Mouse (Mus musculus): ENCODE data around the gene Prelid3b. TPM values are rescaled to one million over a fixed set of nuclear protein-coding genes. Genes with fewer than 3 reads are reported as not detected.

Gene Prelid3b
- polyA plus RNA-seq, 1 experiment from 2014 or later = 133 TPM

DNA sequence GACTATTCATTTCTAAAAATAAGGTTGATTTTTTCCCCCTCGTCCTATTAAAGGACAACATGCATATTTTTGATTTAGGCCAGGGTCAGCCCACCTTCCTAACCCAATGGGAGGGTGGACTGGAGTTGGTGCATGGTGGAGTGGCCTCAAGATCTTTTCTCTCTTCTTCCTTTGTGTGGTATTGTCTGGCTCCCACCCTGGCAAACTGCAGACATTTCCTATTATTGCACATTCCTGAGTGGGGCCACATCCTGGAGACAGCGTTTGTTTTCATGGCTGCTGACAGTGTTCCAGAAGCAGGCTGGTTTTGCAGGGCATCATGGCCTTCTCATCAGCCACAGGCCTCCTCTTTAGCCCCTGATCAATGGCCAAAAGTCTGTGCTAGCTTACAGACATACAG, 29.8 kb downstream of the Prelid3b start:
- Histone ChIP-seq H3K9me3 (ENCODE audit: control insufficient read depth, low read length) (no peaks in the 10 kb centered on the region), H3K4me1 (ENCODE audit: control insufficient read depth in 2 of 2, insufficient read depth in 2 of 2, low read length in 2 of 2) (peaks cover 19 to 26% of the 10 kb centered on the region in 2 experiments), H3K27me3 (ENCODE audit: control insufficient read depth, insufficient read depth, low read length) (no peaks in the 10 kb centered on the region), H3K4me3 (ENCODE audit: control insufficient read depth in 1 of 2, insufficient read depth in 1 of 2, low read depth in 1 of 2, low read length in 2 of 2) (no peak overlapping the region), H3K9ac (ENCODE audit: low read length) (no peak overlapping the region), H3K27ac (replicated peaks in 1 of 2; ENCODE audit: control insufficient read depth in 1 of 2, insufficient read depth in 1 of 2, low read depth in 2 of 2, low read length in 2 of 2) (peak overlapping the region; percentile 20 to 50; a peak in 2 of 4 replicates), H3K36me3 (ENCODE audit: control insufficient read depth, insufficient read depth, low read length) (no peaks in the 10 kb centered on the region), H3K4me2 (ENCODE audit: low read length) (no peak overlapping the region)
- no peak for ATAC-seq (ENCODE audit: insufficient number of reproducible peaks, insufficient read depth, low FRiP score, low read depth)
- WGBS = 37% methylated on average over 2 of the region's 2 CpGs

DNA sequence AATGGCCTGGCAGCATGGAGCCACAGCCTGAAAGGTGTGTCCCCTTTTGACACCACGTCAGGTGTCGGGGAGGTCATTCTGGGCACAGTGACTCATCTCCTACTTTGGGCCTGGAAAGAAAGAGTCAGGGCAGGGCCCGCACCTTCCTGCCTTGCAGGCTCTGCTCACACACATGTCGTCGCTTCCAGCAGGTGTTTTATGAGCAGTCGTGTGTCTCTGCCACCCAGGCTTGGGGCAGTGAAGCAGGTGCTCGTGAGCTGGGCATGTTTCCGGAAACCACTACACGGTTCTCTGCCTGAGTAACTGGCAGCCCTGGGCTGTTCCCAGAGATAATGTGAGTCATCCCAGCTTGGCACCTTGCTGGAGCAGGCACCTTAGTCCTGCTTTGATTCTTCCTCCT, 30.4 kb downstream of the Prelid3b start:
- ATAC-seq (ENCODE audit: insufficient number of reproducible peaks, insufficient read depth, low FRiP score, low read depth) = 0 out of 2 replicates have a peak, but pooled peaks have one; percentile 13
- H3K4me2 ChIP-seq (ENCODE audit: low read length) = no peak overlapping the region
- H3K27ac ChIP-seq (replicated peaks in 1 of 2; ENCODE audit: control insufficient read depth in 1 of 2, insufficient read depth in 1 of 2, low read depth in 2 of 2, low read length in 2 of 2) = peak overlapping the region; percentile 20 to 46; a peak in 2 of 4 replicates
- no peaks in the 10 kb centered on the region for H3K27me3 ChIP-seq (ENCODE audit: control insufficient read depth, insufficient read depth, low read length)
- H3K9ac ChIP-seq (ENCODE audit: low read length) = no peak overlapping the region
- H3K4me3 ChIP-seq (ENCODE audit: control insufficient read depth in 1 of 2, insufficient read depth in 1 of 2, low read depth in 1 of 2, low read length in 2 of 2) = no peak overlapping the region
- WGBS = 43% methylated on average over 9 of the region's 9 CpGs
- H3K9me3 ChIP-seq (ENCODE audit: control insufficient read depth, low read length) = no peaks in the 10 kb centered on the region
- no peaks in the 10 kb centered on the region for H3K36me3 ChIP-seq (ENCODE audit: control insufficient read depth, insufficient read depth, low read length)
- H3K4me1 ChIP-seq (ENCODE audit: control insufficient read depth in 2 of 2, insufficient read depth in 2 of 2, low read length in 2 of 2) = peaks cover 20 to 28% of the 10 kb centered on the region in 2 experiments

DNA sequence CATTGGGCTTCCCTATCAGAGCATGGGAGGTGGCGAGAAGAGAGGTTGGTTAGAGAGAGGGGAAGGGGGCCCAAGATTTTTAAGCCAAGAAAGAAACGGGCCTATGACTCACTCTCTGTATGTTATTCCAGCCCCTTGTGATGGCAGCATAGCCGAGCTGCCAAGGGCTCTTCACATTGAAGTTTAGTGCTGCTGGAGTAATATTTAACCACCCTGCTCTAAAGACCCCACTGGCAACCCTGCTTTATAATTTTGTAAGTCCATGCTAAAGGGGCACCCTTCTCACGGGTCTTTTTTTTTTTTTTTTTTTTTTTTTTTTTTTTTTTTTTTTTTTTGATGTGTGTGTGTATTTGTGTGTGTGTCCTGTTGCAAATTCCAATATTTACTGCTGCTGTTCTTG, 31.0 kb downstream of the Prelid3b start:
- H3K4me2 ChIP-seq (ENCODE audit: low read length) = no peak overlapping the region
- no peaks in the 10 kb centered on the region for H3K9me3 ChIP-seq (ENCODE audit: control insufficient read depth, low read length)
- H3K27ac ChIP-seq (replicated peaks in 1 of 2; ENCODE audit: control insufficient read depth in 1 of 2, insufficient read depth in 1 of 2, low read depth in 2 of 2, low read length in 2 of 2) = no peak overlapping the region
- 56% methylated on average over 4 of the region's 4 CpGs for WGBS
- H3K36me3 ChIP-seq (ENCODE audit: control insufficient read depth, insufficient read depth, low read length) = no peaks in the 10 kb centered on the region
- peaks cover 20 to 28% of the 10 kb centered on the region in 2 experiments for H3K4me1 ChIP-seq (ENCODE audit: control insufficient read depth in 2 of 2, insufficient read depth in 2 of 2, low read length in 2 of 2)
- no peak overlapping the region for H3K4me3 ChIP-seq (ENCODE audit: control insufficient read depth in 1 of 2, insufficient read depth in 1 of 2, low read depth in 1 of 2, low read length in 2 of 2)
- no peak for ATAC-seq (ENCODE audit: insufficient number of reproducible peaks, insufficient read depth, low FRiP score, low read depth)
- no peaks in the 10 kb centered on the region for H3K27me3 ChIP-seq (ENCODE audit: control insufficient read depth, insufficient read depth, low read length)
- no peak overlapping the region for H3K9ac ChIP-seq (ENCODE audit: low read length)

DNA sequence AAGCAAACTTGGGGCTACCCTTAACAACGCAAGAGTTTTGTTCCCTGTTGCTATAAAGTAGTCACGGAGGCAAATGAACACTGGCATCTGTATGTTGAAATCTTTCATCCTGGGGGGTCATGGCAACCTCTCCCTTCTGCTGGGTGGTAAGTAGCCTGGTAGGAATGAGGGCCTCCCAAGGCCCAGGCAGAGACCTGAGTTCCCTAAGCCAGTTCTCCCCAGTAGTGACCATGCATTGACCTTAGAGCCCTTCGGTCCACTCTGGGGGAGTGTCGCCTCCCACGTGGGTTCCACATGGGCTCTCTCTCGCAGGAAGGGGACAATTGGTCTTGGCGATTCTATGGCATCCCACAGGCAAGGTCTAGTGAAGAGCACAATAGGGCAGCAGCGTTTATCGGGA, 32.9 kb downstream of the Prelid3b start:
- no peaks in the 10 kb centered on the region for H3K27me3 ChIP-seq (ENCODE audit: control insufficient read depth, insufficient read depth, low read length)
- H3K4me3 ChIP-seq (ENCODE audit: control insufficient read depth in 1 of 2, insufficient read depth in 1 of 2, low read depth in 1 of 2, low read length in 2 of 2) = no peak overlapping the region
- ATAC-seq (ENCODE audit: insufficient number of reproducible peaks, insufficient read depth, low FRiP score, low read depth) = no peak
- H3K9me3 ChIP-seq (ENCODE audit: control insufficient read depth, low read length) = no peaks in the 10 kb centered on the region
- WGBS = 87% methylated on average over 9 of the region's 9 CpGs
- H3K36me3 ChIP-seq (ENCODE audit: control insufficient read depth, insufficient read depth, low read length) = peaks cover 6% of the 10 kb centered on the region; the same call in 1 of the 2 replicates
- no peak overlapping the region for H3K27ac ChIP-seq (replicated peaks in 1 of 2; ENCODE audit: control insufficient read depth in 1 of 2, insufficient read depth in 1 of 2, low read depth in 2 of 2, low read length in 2 of 2)
- H3K4me1 ChIP-seq (ENCODE audit: control insufficient read depth in 2 of 2, insufficient read depth in 2 of 2, low read length in 2 of 2) = peaks cover 20 to 28% of the 10 kb centered on the region in 2 experiments
- H3K9ac ChIP-seq (ENCODE audit: low read length) = no peak overlapping the region
- no peak overlapping the region for H3K4me2 ChIP-seq (ENCODE audit: low read length)

DNA sequence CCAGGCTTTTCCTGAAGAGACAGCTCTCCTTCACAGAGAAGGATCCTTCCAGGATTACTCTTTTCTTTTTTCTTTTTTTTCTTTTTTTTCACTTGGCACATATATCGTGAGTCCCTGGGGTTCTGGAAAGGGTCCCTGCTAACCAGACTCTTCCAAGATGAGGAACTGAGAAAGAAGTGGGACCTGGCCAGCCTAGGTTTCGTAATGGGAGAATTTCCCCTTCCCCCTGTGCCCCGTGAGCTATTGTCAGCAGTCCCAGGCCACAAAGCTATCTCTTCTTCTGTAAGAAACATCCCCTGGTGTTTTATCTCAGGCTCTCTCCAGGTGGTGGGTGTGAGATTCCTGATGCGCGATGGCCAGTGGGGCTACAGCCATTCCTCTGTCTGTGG, 33.4 kb downstream of the Prelid3b start:
- Histone ChIP-seq H3K9me3 (ENCODE audit: control insufficient read depth, low read length) (no peaks in the 10 kb centered on the region), H3K4me1 (ENCODE audit: control insufficient read depth in 2 of 2, insufficient read depth in 2 of 2, low read length in 2 of 2) (peaks cover 20 to 28% of the 10 kb centered on the region in 2 experiments), H3K4me2 (ENCODE audit: low read length) (peak overlapping the region; percentile 91), H3K9ac (ENCODE audit: low read length) (0 out of 2 replicates have a peak overlapping the region, but pooled peaks have one; percentile 77), H3K27ac (replicated peaks in 1 of 2; ENCODE audit: control insufficient read depth in 1 of 2, insufficient read depth in 1 of 2, low read depth in 2 of 2, low read length in 2 of 2) (no peak overlapping the region; a peak in 1 of 4 replicates), H3K4me3 (ENCODE audit: control insufficient read depth in 1 of 2, insufficient read depth in 1 of 2, low read depth in 1 of 2, low read length in 2 of 2) (peak overlapping the region in 1 of 2 experiments; percentile 67; a peak in 1 of 4 replicates), H3K36me3 (ENCODE audit: control insufficient read depth, insufficient read depth, low read length) (peaks cover 8% of the 10 kb centered on the region; the same call in 1 of the 2 replicates), H3K27me3 (ENCODE audit: control insufficient read depth, insufficient read depth, low read length) (no peaks in the 10 kb centered on the region)
- no peak for ATAC-seq (ENCODE audit: insufficient number of reproducible peaks, insufficient read depth, low FRiP score, low read depth)
- 28% methylated on average over 5 of the region's 5 CpGs for WGBS

DNA sequence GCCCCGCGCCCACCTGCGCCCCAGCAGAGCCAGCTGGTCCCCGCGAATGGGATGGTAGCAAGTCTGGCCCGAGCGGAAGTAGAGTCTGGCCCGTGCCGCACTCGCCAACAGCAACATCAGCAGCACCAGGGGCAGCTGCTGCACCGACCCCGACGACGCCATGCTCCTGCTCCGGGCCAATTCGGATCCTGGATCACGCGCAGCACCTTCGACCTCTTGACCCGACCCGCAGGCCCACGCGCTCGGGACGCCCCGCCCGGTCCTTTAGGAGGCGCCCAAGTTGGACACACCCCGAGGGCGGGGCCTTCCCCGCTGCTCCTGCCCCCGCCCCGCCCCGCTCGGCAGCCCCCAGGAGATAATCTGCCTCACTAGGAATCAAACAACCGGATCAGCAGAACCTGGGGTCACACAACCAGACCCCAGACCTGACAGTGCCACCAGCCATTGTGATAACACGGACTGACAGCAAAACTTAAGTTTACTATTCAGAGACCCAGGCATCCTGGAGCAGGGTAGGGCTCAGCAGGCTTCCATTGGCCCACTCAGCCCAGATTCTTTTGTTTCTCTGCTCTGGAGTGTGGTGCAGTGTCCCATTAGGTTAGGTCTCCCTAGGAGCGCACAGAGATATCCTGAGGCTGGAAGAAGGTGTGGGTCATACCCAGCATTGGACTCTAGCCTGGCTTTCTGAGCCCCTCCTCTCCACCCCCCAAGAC, 34.0 kb downstream of the Prelid3b start, which contains the start of gene Ctsz:
Gene Ctsz, minus strand, starts transcription at position 303 of the 713 bp plus-strand sequence.
- no peaks in the 10 kb centered on the region for H3K9me3 ChIP-seq (ENCODE audit: control insufficient read depth, low read length)
- H3K27ac ChIP-seq (replicated peaks in 1 of 2; ENCODE audit: control insufficient read depth in 1 of 2, insufficient read depth in 1 of 2, low read depth in 2 of 2, low read length in 2 of 2) = no peak within 1 kb of the TSS; a peak in 1 of 4 replicates
- H3K9ac ChIP-seq (ENCODE audit: low read length) = peak within 1 kb of the TSS; percentile 77
- peak; percentile 45; the same call in 1 of the 2 replicates for ATAC-seq (ENCODE audit: insufficient number of reproducible peaks, insufficient read depth, low FRiP score, low read depth)
- H3K4me1 ChIP-seq (ENCODE audit: control insufficient read depth in 2 of 2, insufficient read depth in 2 of 2, low read length in 2 of 2) = peaks cover 19 to 28% of the 10 kb centered on the region in 2 experiments
- H3K4me2 ChIP-seq (ENCODE audit: low read length) = peak within 1 kb of the TSS; percentile 91
- WGBS = under 1% methylated on average over 38 of the region's 38 CpGs
- H3K36me3 ChIP-seq (ENCODE audit: control insufficient read depth, insufficient read depth, low read length) = peaks cover 8% of the 10 kb centered on the region; the same call in 1 of the 2 replicates
- peak within 1 kb of the TSS; percentile 67 to 80 for H3K4me3 ChIP-seq (ENCODE audit: control insufficient read depth in 1 of 2, insufficient read depth in 1 of 2, low read depth in 1 of 2, low read length in 2 of 2)
- H3K27me3 ChIP-seq (ENCODE audit: control insufficient read depth, insufficient read depth, low read length) = no peaks in the 10 kb centered on the region

DNA sequence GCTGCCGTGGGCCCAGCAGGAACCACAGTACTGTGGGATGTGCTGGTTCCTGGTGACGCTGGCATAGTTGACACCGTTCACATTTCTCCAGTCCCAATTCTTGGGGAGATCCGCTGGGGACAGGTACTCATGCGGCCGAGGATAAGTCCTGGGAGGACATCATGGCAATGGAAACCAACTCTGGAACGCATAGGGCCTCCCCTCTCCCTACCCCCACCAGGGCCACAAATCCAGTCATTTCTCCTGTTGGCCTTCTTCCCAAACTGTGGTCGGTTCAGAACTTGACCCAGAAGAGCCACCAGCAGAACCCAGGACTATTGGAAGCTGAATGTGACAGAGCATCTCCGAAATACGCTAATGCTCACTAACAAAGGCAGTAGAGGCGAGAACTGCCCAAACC, 34.7 kb downstream of the Prelid3b start:
- Histone ChIP-seq H3K36me3 (ENCODE audit: control insufficient read depth, insufficient read depth, low read length) (peaks cover 13% of the 10 kb centered on the region; the same call in 1 of the 2 replicates), H3K27me3 (ENCODE audit: control insufficient read depth, insufficient read depth, low read length) (no peaks in the 10 kb centered on the region), H3K9me3 (ENCODE audit: control insufficient read depth, low read length) (no peaks in the 10 kb centered on the region), H3K4me1 (ENCODE audit: control insufficient read depth in 2 of 2, insufficient read depth in 2 of 2, low read length in 2 of 2) (peaks cover 17 to 26% of the 10 kb centered on the region in 2 experiments), H3K4me3 (ENCODE audit: control insufficient read depth in 1 of 2, insufficient read depth in 1 of 2, low read depth in 1 of 2, low read length in 2 of 2) (peak overlapping the region; percentile 67 to 80), H3K4me2 (ENCODE audit: low read length) (peak overlapping the region; percentile 91), H3K9ac (ENCODE audit: low read length) (peak overlapping the region; percentile 77), H3K27ac (replicated peaks in 1 of 2; ENCODE audit: control insufficient read depth in 1 of 2, insufficient read depth in 1 of 2, low read depth in 2 of 2, low read length in 2 of 2) (no peak overlapping the region)
- no peak for ATAC-seq (ENCODE audit: insufficient number of reproducible peaks, insufficient read depth, low FRiP score, low read depth)
- WGBS = 68% methylated on average over 11 of the region's 11 CpGs

All from heart, embryonic 14.5 days (tissue).